Mouse (Mus musculus) heart, embryonic 16.5 days (tissue): ENCODE results near the gene Mrgpra2b. TPM values are rescaled to one million over a fixed set of nuclear protein-coding genes. Genes with fewer than 3 reads are reported as not detected.
"Not testable (repeated sequence)": the region's sequence is repeated elsewhere in the genome, so short reads cannot be mapped to it uniquely, and the experiment has no call there.

Experiments
- ATAC-seq: fragments of 200-750 bp; cut with Nextera tagmentation; replicated peaks from 2 replicates; pipeline ENCODE4 v1.8.0; 2017; ENCODE audit warnings: moderate number of reproducible peaks; ENCODE audit not compliant: insufficient read depth, low FRiP score; ENCODE audit errors: extremely low read depth
- H3K27ac ChIP-seq: fragments of 300-500 bp; sonication (generic); 2 replicates; pipeline ENCODE4 v1.5.1; 2014; ENCODE audit warnings: mild to moderate bottlenecking, low read length, control low read depth, moderate library complexity
- H3K27me3 ChIP-seq: fragments of 300-500 bp; sonication (generic); 2 replicates; pipeline ENCODE4 v1.6.1; 2014; ENCODE audit warnings: low read length, mixed read lengths; ENCODE audit not compliant: control insufficient read depth, insufficient read depth
- H3K36me3 ChIP-seq: fragments of 300-500 bp; sonication (generic); 2 replicates; pipeline ENCODE4 v1.6.1; 2014; ENCODE audit not compliant: control insufficient read depth, insufficient read depth
- H3K4me1 ChIP-seq: fragments of 300-500 bp; sonication (generic); 2 replicates; pipeline ENCODE4 v1.6.1; 2014; ENCODE audit warnings: low read length, mixed read lengths; ENCODE audit not compliant: control insufficient read depth, insufficient read depth
- H3K4me2 ChIP-seq: fragments of 300-500 bp; sonication (generic); 2 replicates; pipeline ENCODE4 v1.6.1; 2014; ENCODE audit warnings: low read depth, mild to moderate bottlenecking, control low read depth, low read length
- H3K4me3 ChIP-seq: fragments of 300-500 bp; sonication (generic); 2 replicates; pipeline ENCODE4 v1.5.1; 2014; ENCODE audit warnings: mild to moderate bottlenecking, control low read depth, low read length
- H3K9ac ChIP-seq: fragments of 300-500 bp; sonication (generic); 2 replicates; pipeline ENCODE4 v1.6.1; 2014; ENCODE audit warnings: low read length, control low read depth
- H3K9me3 ChIP-seq: fragments of 300-500 bp; sonication (generic); replicated peaks from 2 replicates; pipeline ENCODE4 v1.6.1; 2016; ENCODE audit warnings: low read length; ENCODE audit not compliant: control insufficient read depth
- WGBS: fragments of 180-500 bp; shearing (Covaris S2); extraction: QIAGEN DNeasy Blood & Tissue Kit; methylation state at CpG from one replicate; pipeline ENCODE4 v1.1.7; 2014; 5-methylcytosine and 5-hydroxymethylcytosine counted together
- polyA plus RNA-seq: library from polyadenylated mRNA; unstranded; fragments of >200 nt; fragmentation: Nextera tagmentation; extraction: Ambion mirVana; gene quantifications from 2 replicates; pipeline ENCODE4 v1.2.1, GENCODE M21; 2015

The Mrgpra2b gene
- polyA plus RNA-seq, 1 experiment from 2014 or later: not detected

- not testable (repeated sequence) for H3K9me3 ChIP-seq, H3K4me3 ChIP-seq, H3K4me1 ChIP-seq, H3K9ac ChIP-seq, H3K27ac ChIP-seq, H3K36me3 ChIP-seq, H3K27me3 ChIP-seq, ATAC-seq, H3K4me2 ChIP-seq
- WGBS: no CpG with 5 or more reads among the region's 1 CpGs
These were observed 76.6 kb downstream of the Mrgpra2b start, which contains the start of gene Mrgpra2a for GRCm38 (mm10) chr7:47452015-47452414. TSS of gene Mrgpra2a (minus strand) at chr7:47452139.

- H3K4me2 ChIP-seq, H3K4me1 ChIP-seq, H3K9ac ChIP-seq, H3K36me3 ChIP-seq, H3K27ac ChIP-seq, H3K4me3 ChIP-seq, H3K27me3 ChIP-seq, H3K9me3 ChIP-seq, ATAC-seq: not testable (repeated sequence)
These were observed 82.9 kb downstream of the Mrgpra2b start for GRCm38 (mm10) chr7:47445729-47446128.

GRCm38 (mm10) chr7:47436463-47436862, 92.2 kb downstream of the Mrgpra2b start:
- not testable (repeated sequence) for H3K4me1 ChIP-seq, ATAC-seq, H3K27ac ChIP-seq, H3K4me2 ChIP-seq, H3K36me3 ChIP-seq, H3K27me3 ChIP-seq, H3K9ac ChIP-seq, H3K9me3 ChIP-seq, H3K4me3 ChIP-seq
- 19% methylated on average over 1 of the region's 2 CpGs for WGBS

- H3K4me1 ChIP-seq, H3K4me2 ChIP-seq, ATAC-seq, H3K36me3 ChIP-seq, H3K9me3 ChIP-seq, H3K4me3 ChIP-seq, H3K27me3 ChIP-seq, H3K27ac ChIP-seq, H3K9ac ChIP-seq: not testable (repeated sequence)
These were observed 100.7 kb downstream of the Mrgpra2b start for GRCm38 (mm10) chr7:47427815-47428508.

Other genes with a start within 250 kb of the Mrgpra2b start
- gene Mrgpra1, start 174.6 kb downstream of the Mrgpra2b start, polyA plus RNA-seq: not detected in 2 replicates
- gene Mrgpra2a, start 76.7 kb downstream of the Mrgpra2b start, polyA plus RNA-seq: not detected in 2 replicates
- gene Mrgpra3, start 72.5 kb upstream of the Mrgpra2b start, polyA plus RNA-seq: not detected in 2 replicates